Mouse (Mus musculus): ENCODE results near the gene Scgb1a1.

GRCm38 (mm10) chr19:9117275-9117674 lies 29.5 kb upstream of the Scgb1a1 start:
- TF ChIP-seq CTCF (IDR thresholded peaks at IDR 0.05; ENCODE audit: extremely low read depth, insufficient read depth, low read length): no peak
- TF ChIP-seq POLR2A (IDR thresholded peaks at IDR 0.05; ENCODE audit: extremely low read depth, insufficient read depth, low read length): no peak

Measured in cortical plate, adult 2 months (tissue).